Mouse (Mus musculus): ENCODE data around the gene Wdpcp. TPM values are rescaled to one million over a fixed set of nuclear protein-coding genes. Genes with fewer than 3 reads are reported as not detected.
"Not testable (repeated sequence)": the region's sequence is repeated elsewhere in the genome, so short reads cannot be mapped to it uniquely, and the experiment has no call there.

Wdpcp gene
- polyA plus RNA-seq (2016; fragmentation: Nextera tagmentation; extraction: Ambion mirVana): 13.5 and 13.7 TPM in 2 replicates

DNA sequence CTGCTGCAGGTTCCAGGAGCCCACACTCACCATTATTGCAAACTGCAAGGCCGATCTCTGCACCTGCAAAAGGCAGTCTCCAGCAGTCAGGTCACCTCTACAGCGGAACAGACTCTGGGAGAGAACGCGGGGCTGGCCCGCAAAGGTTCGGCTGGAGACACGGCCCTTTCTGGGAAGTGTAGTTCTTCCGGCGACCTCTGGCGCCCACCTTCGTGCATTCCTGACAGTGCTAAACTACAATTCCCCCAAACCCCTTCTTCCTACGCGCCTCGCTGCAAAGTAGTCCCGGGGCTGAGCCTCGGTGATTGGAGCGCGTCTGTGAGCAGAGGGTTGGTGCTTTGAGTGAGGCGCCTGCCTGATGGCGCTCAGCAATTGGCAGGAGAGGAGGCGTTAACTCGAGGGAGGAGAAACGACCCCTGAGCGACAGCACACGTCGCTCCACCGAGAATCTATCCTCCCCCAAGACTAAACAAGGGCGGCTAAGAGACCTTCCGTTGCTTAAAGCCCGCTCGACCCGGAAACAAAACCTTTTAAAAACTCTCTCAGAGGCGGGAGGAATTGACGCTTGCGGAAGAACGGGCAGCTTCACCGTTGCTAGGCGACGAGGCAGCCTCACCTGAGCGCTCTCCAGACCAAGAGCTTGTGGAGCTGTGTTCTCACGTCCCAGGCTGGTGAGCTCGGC is at the start of gene Wdpcp, which contains the start of gene Mdh1:
Gene Wdpcp (plus strand): TSS at position 536 of the 682 bp plus-strand sequence.
Gene Mdh1 (minus strand): TSS at position 668 of the 682 bp plus-strand sequence.
- Histone ChIP-seq H3K27ac (peak within 1 kb of the TSS; percentile 77), H3K27me3 (no peaks in the 10 kb centered on the region), H3K9me3 (replicated peaks) (no peaks in the 10 kb centered on the region), H3K4me2 (replicated peaks) (peak within 1 kb of the TSS; percentile 74), H3K36me3 (no peaks in the 10 kb centered on the region), H3K4me1 (peaks cover 23% of the 10 kb centered on the region), H3K9ac (peak within 1 kb of the TSS; percentile 82), H3K4me3 (peak within 1 kb of the TSS; percentile 63)
- WGBS: under 1% methylated on average over 42 of the region's 42 CpGs
- ATAC-seq (ENCODE audit: low FRiP score): peak; percentile 99

DNA sequence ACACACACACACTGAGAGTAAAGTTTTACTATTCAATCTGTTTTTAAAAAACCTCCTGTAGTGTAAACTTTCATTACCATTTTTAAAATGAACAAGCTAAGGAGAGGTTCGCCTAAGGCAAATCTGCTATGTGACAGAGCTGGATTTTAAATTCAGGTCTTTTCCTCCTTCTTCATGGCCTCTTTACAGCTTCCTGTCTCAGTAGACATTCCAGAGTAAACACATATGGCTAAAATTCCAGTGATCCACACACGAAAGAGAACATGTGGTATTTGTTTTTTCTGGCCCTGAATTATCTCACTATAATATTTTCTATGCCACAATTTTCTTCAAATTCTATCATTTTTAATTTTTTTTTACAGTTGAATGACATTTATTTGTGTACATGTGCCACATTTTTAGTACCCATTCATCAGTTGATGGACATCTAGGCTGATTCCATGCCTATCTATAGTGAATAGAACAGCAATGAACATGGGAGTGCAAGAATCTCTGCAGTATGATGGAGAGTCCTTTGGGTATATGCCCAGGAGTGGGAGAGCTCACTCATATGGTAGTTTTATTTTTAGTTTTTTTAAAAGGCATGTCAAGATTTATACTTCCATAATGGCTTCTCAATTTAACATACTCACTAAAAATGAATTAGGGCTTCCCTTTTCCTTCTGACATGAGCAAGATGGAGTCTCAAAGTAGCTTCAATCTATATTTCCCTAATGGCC is 43.2 kb upstream of the Wdpcp start:
- H3K9me3 ChIP-seq (replicated peaks): no peaks in the 10 kb centered on the region
- no peak overlapping the region for H3K27ac ChIP-seq
- no peaks in the 10 kb centered on the region for H3K27me3 ChIP-seq
- no peak overlapping the region for H3K4me3 ChIP-seq
- no peak overlapping the region for H3K9ac ChIP-seq
- WGBS: 68% methylated on average over 2 of the region's 2 CpGs
- H3K4me2 ChIP-seq (replicated peaks): no peak overlapping the region
- H3K36me3 ChIP-seq: no peaks in the 10 kb centered on the region
- H3K4me1 ChIP-seq: no peaks in the 10 kb centered on the region
- no peak for ATAC-seq (ENCODE audit: low FRiP score)

DNA sequence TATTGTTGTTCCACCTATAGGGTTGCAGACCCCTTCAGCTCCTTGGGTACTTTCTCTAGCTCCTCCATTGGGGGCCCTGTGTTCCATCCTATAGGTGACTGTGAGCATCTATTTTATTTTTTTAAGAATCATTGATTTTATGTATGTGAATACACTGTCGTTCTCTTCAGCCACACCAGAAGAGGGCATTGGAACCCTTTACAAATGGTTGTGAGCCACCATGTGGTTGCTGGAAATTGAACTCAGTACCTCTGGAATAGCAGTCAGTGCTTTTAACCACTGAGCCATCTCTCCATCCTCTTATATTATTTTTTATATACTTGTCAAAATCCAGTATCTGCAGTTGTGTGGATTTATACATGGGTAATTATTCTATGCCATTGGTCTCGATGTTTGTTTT is 41.2 kb upstream of the Wdpcp start:
- not testable (repeated sequence) for H3K27ac ChIP-seq; H3K27me3 ChIP-seq; H3K9me3 ChIP-seq (replicated peaks); H3K4me2 ChIP-seq (replicated peaks); H3K4me1 ChIP-seq; H3K9ac ChIP-seq; H3K36me3 ChIP-seq; H3K4me3 ChIP-seq; ATAC-seq (ENCODE audit: low FRiP score)
- 84% methylated on average over 2 of the region's 2 CpGs for WGBS

DNA sequence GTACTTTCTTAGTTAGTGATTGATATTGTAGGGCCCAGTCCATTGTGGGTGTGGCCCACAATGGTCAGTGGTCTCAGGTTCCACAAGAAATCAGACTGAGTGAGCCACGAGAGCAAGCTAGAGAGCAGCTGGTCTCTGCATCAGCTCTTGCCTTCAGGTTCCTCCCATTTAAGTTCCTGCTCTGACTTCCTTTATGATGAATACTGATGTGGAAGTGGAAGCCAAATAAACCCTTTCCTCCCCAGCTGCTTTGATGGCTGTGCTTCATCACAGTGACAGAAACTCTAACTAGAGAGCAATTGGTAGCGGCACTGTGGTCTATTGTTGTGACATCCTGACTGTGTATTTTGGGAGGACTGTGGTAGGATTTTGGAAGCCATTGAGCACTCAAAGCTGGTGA is 32.0 kb upstream of the Wdpcp start:
- ATAC-seq (ENCODE audit: low FRiP score): no peak

DNA sequence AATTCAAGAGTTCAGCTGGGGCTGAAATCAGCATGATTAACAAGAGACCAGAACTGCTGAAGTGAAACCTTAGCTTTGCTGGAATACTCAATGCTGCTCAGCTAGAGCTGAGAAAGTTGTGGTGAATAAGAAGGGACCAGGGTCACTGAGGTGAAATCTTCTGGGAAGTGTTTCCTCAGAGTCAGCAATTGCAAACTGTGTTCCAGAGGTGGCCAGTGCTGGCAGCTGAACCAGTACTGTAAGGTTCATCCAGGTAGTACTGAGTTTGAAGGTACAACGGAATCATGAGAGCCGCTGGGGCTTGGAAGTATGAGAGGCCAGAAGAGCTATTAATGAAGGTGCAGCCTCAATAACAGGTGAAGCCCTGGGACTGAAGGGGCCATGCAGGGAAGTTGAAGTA is 31.4 kb upstream of the Wdpcp start:
- WGBS: 94% methylated on average over 2 of the region's 2 CpGs
- no peaks in the 10 kb centered on the region for H3K9me3 ChIP-seq (replicated peaks)
- no peak overlapping the region for H3K9ac ChIP-seq
- H3K27ac ChIP-seq: no peak overlapping the region
- H3K4me1 ChIP-seq: no peaks in the 10 kb centered on the region
- no peak for ATAC-seq (ENCODE audit: low FRiP score)
- no peaks in the 10 kb centered on the region for H3K36me3 ChIP-seq
- H3K27me3 ChIP-seq: no peaks in the 10 kb centered on the region
- H3K4me2 ChIP-seq (replicated peaks): no peak overlapping the region
- H3K4me3 ChIP-seq: no peak overlapping the region

More for the DNA sequence above, 32.0 kb upstream of the Wdpcp start:
- H3K27me3 ChIP-seq: no peaks in the 10 kb centered on the region
- no peak overlapping the region for H3K4me2 ChIP-seq (replicated peaks)
- WGBS: 72% methylated on average over 2 of the region's 2 CpGs
- H3K4me3 ChIP-seq: no peak overlapping the region
- H3K36me3 ChIP-seq: no peaks in the 10 kb centered on the region
- no peaks in the 10 kb centered on the region for H3K9me3 ChIP-seq (replicated peaks)
- H3K9ac ChIP-seq: no peak overlapping the region
- H3K4me1 ChIP-seq: no peaks in the 10 kb centered on the region
- no peak overlapping the region for H3K27ac ChIP-seq

DNA sequence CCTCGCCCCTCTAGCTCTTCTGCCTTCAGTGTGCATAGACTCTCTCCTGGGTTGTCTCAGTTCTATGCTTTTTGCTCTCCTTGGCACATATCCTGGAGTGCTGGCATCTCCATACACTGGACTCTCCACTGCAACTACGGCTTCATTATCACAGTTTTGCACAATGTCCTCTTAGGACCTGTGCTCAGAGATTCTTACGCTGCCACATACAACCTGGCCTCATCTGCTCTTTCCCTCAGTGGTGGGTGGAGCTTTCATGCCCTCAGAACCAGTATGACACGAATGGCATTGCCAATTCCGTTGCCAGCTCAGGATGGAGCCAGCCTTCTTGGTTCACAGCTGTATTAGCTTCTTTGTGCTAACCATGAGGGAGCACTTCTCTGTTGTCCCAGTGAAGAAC is 29.3 kb upstream of the Wdpcp start:
- 87% methylated on average over 5 of the region's 5 CpGs for WGBS
- Histone ChIP-seq H3K27me3 (no peaks in the 10 kb centered on the region), H3K4me3 (no peak overlapping the region), H3K4me2 (replicated peaks) (no peak overlapping the region), H3K9me3 (replicated peaks) (no peaks in the 10 kb centered on the region), H3K27ac (no peak overlapping the region), H3K4me1 (no peaks in the 10 kb centered on the region), H3K9ac (no peak overlapping the region), H3K36me3 (no peaks in the 10 kb centered on the region)
- ATAC-seq (ENCODE audit: low FRiP score): no peak

DNA sequence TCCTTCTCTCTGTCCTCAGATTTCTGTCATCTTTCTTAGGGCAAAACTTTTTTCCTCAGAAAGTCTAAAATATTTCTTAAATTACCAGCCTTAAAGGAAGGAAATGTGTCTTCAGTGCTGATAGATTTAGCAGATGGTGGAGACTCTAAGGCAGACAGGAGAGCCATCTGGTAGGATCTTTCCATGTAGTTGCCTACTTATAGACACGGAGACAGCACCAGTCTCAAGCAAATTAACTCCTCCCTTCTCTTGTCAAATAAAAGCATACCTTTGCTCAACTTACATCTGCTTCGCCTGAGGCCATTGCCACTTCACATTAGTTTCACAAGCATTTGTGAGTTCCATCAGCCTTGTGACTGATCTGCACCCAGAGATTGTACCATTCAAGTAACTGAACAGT is 27.0 kb upstream of the Wdpcp start:
- Histone ChIP-seq H3K4me3 (no peak overlapping the region), H3K4me2 (replicated peaks) (no peak overlapping the region), H3K27ac (no peak overlapping the region), H3K9me3 (replicated peaks) (no peaks in the 10 kb centered on the region), H3K27me3 (no peaks in the 10 kb centered on the region), H3K9ac (no peak overlapping the region), H3K36me3 (no peaks in the 10 kb centered on the region), H3K4me1 (no peaks in the 10 kb centered on the region)
- ATAC-seq (ENCODE audit: low FRiP score): no peak
- 76% methylated on average over 2 of the region's 2 CpGs for WGBS

DNA sequence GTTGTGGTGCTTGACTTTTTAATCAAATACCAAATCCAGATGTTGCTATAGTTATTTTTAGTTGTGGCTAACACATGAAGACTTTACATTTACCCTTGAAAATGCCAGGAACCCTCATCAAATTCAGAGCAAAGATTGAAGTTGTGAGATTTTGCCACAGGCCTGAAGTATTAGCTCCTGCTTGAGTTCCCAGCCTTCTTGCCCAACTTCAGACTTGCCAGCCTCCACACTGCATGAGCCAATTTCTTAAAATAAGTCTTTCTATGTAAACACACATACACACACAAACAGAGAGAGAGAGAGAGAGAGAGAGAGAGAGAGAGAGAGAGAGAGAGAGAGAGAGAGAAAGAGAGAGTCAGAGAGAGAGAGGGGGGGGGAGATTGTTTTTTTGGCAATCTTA is 26.1 kb upstream of the Wdpcp start:
- H3K36me3 ChIP-seq: no peaks in the 10 kb centered on the region
- H3K27ac ChIP-seq: no peak overlapping the region
- no peaks in the 10 kb centered on the region for H3K27me3 ChIP-seq
- H3K4me3 ChIP-seq: no peak overlapping the region
- no peak overlapping the region for H3K9ac ChIP-seq
- ATAC-seq (ENCODE audit: low FRiP score): no peak
- H3K4me1 ChIP-seq: no peaks in the 10 kb centered on the region
- no peak overlapping the region for H3K4me2 ChIP-seq (replicated peaks)
- no peaks in the 10 kb centered on the region for H3K9me3 ChIP-seq (replicated peaks)

DNA sequence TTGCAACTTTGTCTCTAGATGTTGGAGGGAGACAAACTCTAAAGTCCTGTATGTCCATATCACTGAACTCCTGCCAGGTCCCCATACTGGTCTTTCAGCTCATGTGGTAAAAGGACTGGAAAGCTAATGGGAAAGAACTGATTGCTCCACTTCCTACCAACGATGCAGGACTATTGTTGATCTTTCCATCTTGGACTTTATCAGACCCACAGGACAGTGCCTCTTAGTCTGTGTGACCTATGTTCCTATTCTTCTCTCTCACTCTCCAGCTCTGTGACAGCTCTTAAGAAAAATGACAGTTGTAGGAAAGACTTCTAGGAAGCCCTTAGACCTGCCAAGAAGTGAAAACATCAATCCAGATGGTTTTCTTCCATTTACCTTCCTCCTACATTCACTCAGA is 25.4 kb upstream of the Wdpcp start:
- Histone ChIP-seq H3K4me2 (replicated peaks) (no peak overlapping the region), H3K9ac (no peak overlapping the region), H3K4me3 (no peak overlapping the region), H3K4me1 (no peaks in the 10 kb centered on the region), H3K27ac (no peak overlapping the region), H3K36me3 (no peaks in the 10 kb centered on the region), H3K9me3 (replicated peaks) (no peaks in the 10 kb centered on the region), H3K27me3 (no peaks in the 10 kb centered on the region)
- ATAC-seq (ENCODE audit: low FRiP score): no peak
- 80% methylated on average over 1 of the region's 1 CpGs for WGBS

DNA sequence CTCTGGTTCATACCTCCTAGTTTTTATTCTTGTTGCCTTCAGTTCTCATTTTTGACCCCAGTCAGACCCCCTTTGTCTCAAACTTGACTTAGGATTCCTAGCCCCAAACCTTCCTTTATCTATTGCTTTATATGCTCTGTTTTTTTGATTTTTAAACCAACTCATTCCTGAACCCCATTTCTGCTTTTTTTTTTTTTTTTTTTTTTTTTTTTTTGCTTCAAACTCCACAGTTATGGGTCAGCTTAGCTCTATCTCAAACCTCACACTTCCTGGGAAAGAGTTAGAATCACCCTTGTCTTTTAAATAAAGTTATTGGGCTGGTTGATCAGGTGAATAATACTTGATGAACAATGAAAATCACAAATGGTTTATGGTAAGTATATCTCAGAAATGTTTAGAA is 24.5 kb upstream of the Wdpcp start:
- Histone ChIP-seq H3K36me3 (no peaks in the 10 kb centered on the region), H3K9me3 (replicated peaks) (no peaks in the 10 kb centered on the region), H3K27me3 (no peaks in the 10 kb centered on the region), H3K4me3 (no peak overlapping the region), H3K27ac (no peak overlapping the region), H3K9ac (no peak overlapping the region), H3K4me2 (replicated peaks) (no peak overlapping the region), H3K4me1 (no peaks in the 10 kb centered on the region)
- ATAC-seq (ENCODE audit: low FRiP score): no peak

DNA sequence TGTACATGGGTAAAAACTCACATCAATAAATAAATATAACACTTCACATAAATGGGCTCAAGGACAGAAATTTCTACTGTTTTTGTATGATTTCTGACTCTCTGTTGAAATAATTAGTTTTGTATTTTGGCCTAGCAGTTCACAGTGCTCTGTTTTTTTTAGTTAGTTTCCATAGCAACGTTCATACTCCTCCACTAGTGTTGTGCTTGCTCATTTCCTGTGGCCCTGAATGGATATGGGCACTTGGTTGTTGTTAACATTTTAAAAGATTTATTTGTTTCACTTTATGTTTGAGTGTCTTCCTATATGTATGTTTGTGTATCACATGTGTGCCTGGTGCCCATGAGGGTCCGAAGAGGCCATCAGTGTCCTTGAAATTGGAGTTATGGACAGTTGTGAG is 23.0 kb upstream of the Wdpcp start:
- Histone ChIP-seq H3K27me3 (no peaks in the 10 kb centered on the region), H3K9ac (no peak overlapping the region), H3K36me3 (no peaks in the 10 kb centered on the region), H3K4me3 (no peak overlapping the region), H3K4me2 (replicated peaks) (no peak overlapping the region), H3K4me1 (no peaks in the 10 kb centered on the region), H3K27ac (no peak overlapping the region), H3K9me3 (replicated peaks) (no peaks in the 10 kb centered on the region)
- WGBS: 88% methylated on average over 2 of the region's 2 CpGs
- no peak for ATAC-seq (ENCODE audit: low FRiP score)

DNA sequence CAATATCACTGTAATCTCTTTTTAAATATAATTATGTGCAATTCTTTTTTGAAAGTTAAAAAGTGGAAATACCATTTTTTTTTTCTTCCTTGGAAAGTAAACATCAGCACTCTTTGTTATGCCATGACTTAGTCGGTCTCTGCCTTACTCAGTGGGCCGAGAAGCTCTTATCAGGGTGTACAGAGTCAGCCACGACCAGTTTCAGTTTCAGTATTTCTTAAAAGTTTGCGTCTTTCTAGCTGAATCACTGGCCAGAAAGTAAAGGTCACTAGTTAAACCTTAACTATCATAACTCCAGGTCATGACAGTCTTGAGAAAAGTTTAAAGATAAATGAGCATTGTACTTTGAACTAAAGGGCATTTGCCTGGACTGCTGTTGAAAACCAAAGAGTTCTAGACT is 22.3 kb upstream of the Wdpcp start:
- Histone ChIP-seq H3K4me2 (replicated peaks) (no peak overlapping the region), H3K36me3 (no peaks in the 10 kb centered on the region), H3K9me3 (replicated peaks) (no peaks in the 10 kb centered on the region), H3K9ac (no peak overlapping the region), H3K4me1 (no peaks in the 10 kb centered on the region), H3K4me3 (no peak overlapping the region), H3K27ac (no peak overlapping the region), H3K27me3 (no peaks in the 10 kb centered on the region)
- ATAC-seq (ENCODE audit: low FRiP score): no peak
- WGBS: 93% methylated on average over 4 of the region's 4 CpGs
